8 mouse cellular contexts compared by ENCODE assay signal in genomic region chr15:98568256-98569033, GRCm38 (mm10). TPM values are rescaled to one million over a fixed set of nuclear protein-coding genes. Genes with fewer than 3 reads are reported as not detected.
DNase-seq lines count a peak whose midpoint lies in the region; ATAC-seq and TF ChIP-seq lines count a peak whose summit lies in the region.

No protein-coding gene starts in this region.

- peak overlapping the region; percentile 66 for H3K9ac ChIP-seq in liver, postnatal 0 days (replicated peaks)

- H3K4me3 ChIP-seq in hindbrain, embryonic 10.5 days = peak overlapping the region; percentile 93
- H3K4me3 ChIP-seq in liver, postnatal 0 days (ENCODE audit: low read depth, low read length) = peak overlapping the region; percentile 83

- no peaks in the 10 kb centered on the region for H3K9me3 ChIP-seq in hindbrain, embryonic 10.5 days
- H3K9me3 ChIP-seq in liver, postnatal 0 days (ENCODE audit: low read length) = no peaks in the 10 kb centered on the region

- H3K4me2 ChIP-seq in liver, postnatal 0 days (ENCODE audit: low read depth, low read length) = peak overlapping the region; percentile 82

- H3K4me1 ChIP-seq in hindbrain, embryonic 10.5 days (replicated peaks) = peaks cover 33% of the 10 kb centered on the region
- peaks cover 21% of the 10 kb centered on the region for H3K4me1 ChIP-seq in liver, postnatal 0 days (ENCODE audit: insufficient read depth)

- peak overlapping the region; percentile 96 for H3K27ac ChIP-seq in hindbrain, embryonic 10.5 days
- peak overlapping the region; percentile 86 for H3K27ac ChIP-seq in liver, postnatal 0 days (ENCODE audit: low read depth)

- no peak for TF ChIP-seq EP300 in liver, postnatal 0 days (IDR thresholded peaks at IDR 0.05; ENCODE audit: low read depth)

- intact Hi-C loops in heart, postnatal 14 days (cut with DNase I) = no loop called here

- H3K36me3 ChIP-seq in hindbrain, embryonic 10.5 days = peaks cover 23% of the 10 kb centered on the region
- peaks cover 10% of the 10 kb centered on the region; the same call in 1 of the 2 replicates for H3K36me3 ChIP-seq in liver, postnatal 0 days (replicated peaks; ENCODE audit: insufficient read depth, low read length)

- no peak for TF ChIP-seq CTCF in liver, postnatal 0 days (IDR thresholded peaks at IDR 0.05; ENCODE audit: low read depth)

- 17% methylated on average over 22 of the region's 22 CpGs for WGBS in hindbrain, embryonic 10.5 days
- 4% methylated on average over 22 of the region's 22 CpGs for WGBS in liver, postnatal 0 days (ENCODE audit: insufficient replicate concordance)

- DNase-seq in heart, adult 11 months = peak; percentile 91
- DNase-seq in heart, postnatal 14 days = no peak
- peak; percentile 20 to 22 for DNase-seq in B cell, adult 2 months
- DNase-seq in c-Kit-positive CD71-positive TER-119-positive erythroid progenitor cells, embryonic 14.5 days (ENCODE audit: low spot score) = peak; percentile 27
- DNase-seq in hindbrain, embryonic 10.5 days (ENCODE audit: low spot score) = peak; percentile 33
- no peak for DNase-seq in liver, postnatal 0 days
- peak; percentile 18 for DNase-seq in thymus, postnatal 25 days
- no peak for DNase-seq in spleen, postnatal 14 days (ENCODE audit: low spot score in 2 of 2)

- H3K27me3 ChIP-seq in hindbrain, embryonic 10.5 days (ENCODE audit: insufficient read depth, poor library complexity, severe bottlenecking) = no peaks in the 10 kb centered on the region
- H3K27me3 ChIP-seq in liver, postnatal 0 days (ENCODE audit: insufficient read depth, low read length) = no peaks in the 10 kb centered on the region

- ATAC-seq in liver, postnatal 0 days = no peak

RNA-seq across cellular contexts. Expression of gene Ccnt1, which starts 2.3 kb away (rescaled TPM):
- 10 to 100 TPM; 32.8 to 42.6 TPM for total RNA-seq in heart, postnatal 14 days (2021)
- 53.7 and 57.6 TPM in 2 replicates for polyA plus RNA-seq in hindbrain, embryonic 10.5 days (2016; fragmentation: Nextera tagmentation; extraction: Ambion mirVana)
- polyA plus RNA-seq in liver, postnatal 0 days (2015; fragmentation: Nextera tagmentation; extraction: Ambion mirVana) = 14.9 and 17.0 TPM in 2 replicates

RNA-seq across cellular contexts. Expression of gene 4930415O20Rik, which starts 2.4 kb away (rescaled TPM):
- under 1 TPM; 0.88 to 0.93 TPM for total RNA-seq in heart, postnatal 14 days (2021)
- polyA plus RNA-seq in hindbrain, embryonic 10.5 days (2016; fragmentation: Nextera tagmentation; extraction: Ambion mirVana) = not detected in 2 replicates
- not detected in 2 replicates for polyA plus RNA-seq in liver, postnatal 0 days (2015; fragmentation: Nextera tagmentation; extraction: Ambion mirVana)

RNA-seq across cellular contexts. Expression of gene Kansl2, which starts 34.4 kb away (rescaled TPM):
- 10 to 100 TPM; 78.4 to 82.2 TPM for total RNA-seq in heart, postnatal 14 days (2021)
- 134 and 151 TPM in 2 replicates for polyA plus RNA-seq in hindbrain, embryonic 10.5 days (2016; fragmentation: Nextera tagmentation; extraction: Ambion mirVana)
- polyA plus RNA-seq in liver, postnatal 0 days (2015; fragmentation: Nextera tagmentation; extraction: Ambion mirVana) = 26.6 and 28.2 TPM in 2 replicates

RNA-seq across cellular contexts. Expression of gene Adcy6, which starts 41.4 kb away (rescaled TPM):
- total RNA-seq in heart, postnatal 14 days (2021) = 100 to 1,000 TPM; 199 to 209 TPM
- polyA plus RNA-seq in hindbrain, embryonic 10.5 days (2016; fragmentation: Nextera tagmentation; extraction: Ambion mirVana) = 11.6 and 12.0 TPM in 2 replicates
- 5.3 and 7.7 TPM in 2 replicates for polyA plus RNA-seq in liver, postnatal 0 days (2015; fragmentation: Nextera tagmentation; extraction: Ambion mirVana)

Comparison
In these comparisons a context has a peak if more than half of its experiments do, and no peak if none do; other contexts are left out.
1. DNase-seq: peak in heart, adult 11 months (single experiment), B cell, adult 2 months (2 of 2), c-Kit-positive CD71-positive TER-119-positive erythroid progenitor cells, embryonic 14.5 days (single experiment), hindbrain, embryonic 10.5 days (single experiment) and thymus, postnatal 25 days (single experiment); none in heart, postnatal 14 days (0 of 2), liver, postnatal 0 days (single experiment) and spleen, postnatal 14 days (0 of 2).